Mouse (Mus musculus) neural tube, embryonic 11.5 days (tissue): ENCODE measurements around the gene Il2ra. TPM values are rescaled to one million over a fixed set of nuclear protein-coding genes. Genes with fewer than 3 reads are reported as not detected.
"Not testable (repeated sequence)": the region's sequence is repeated elsewhere in the genome, so short reads cannot be mapped to it uniquely, and the experiment has no call there.

Source experiments
- ATAC-seq: fragments of 200-750 bp; cut with Nextera tagmentation; 2 replicates; pipeline ENCODE4 v1.8.0; 2017; ENCODE audit warnings: moderate number of reproducible peaks, mild to moderate bottlenecking, moderate TSS enrichment, moderate library complexity; ENCODE audit not compliant: insufficient read depth, low FRiP score, low TSS enrichment
- DNase-seq: peaks from one replicate; pipeline ENCODE4 v3.0.0-alpha.2; 2015; ENCODE audit warnings: low spot score
- H3K27ac ChIP-seq: fragments of 300-500 bp; sonication (generic); 2 replicates; pipeline ENCODE4 v1.5.1; 2014; ENCODE audit warnings: low read depth, mild to moderate bottlenecking, low read length
- H3K27me3 ChIP-seq: fragments of 300-500 bp; sonication (generic); 2 replicates; pipeline ENCODE4 v1.6.1; 2014; ENCODE audit warnings: mild to moderate bottlenecking, low read length, mixed read lengths; ENCODE audit not compliant: control insufficient read depth, insufficient read depth
- H3K36me3 ChIP-seq: fragments of 300-500 bp; sonication (generic); 2 replicates; pipeline ENCODE4 v1.6.1; 2014; ENCODE audit warnings: mild to moderate bottlenecking, low read length, moderate library complexity, mixed read lengths; ENCODE audit not compliant: control insufficient read depth, insufficient read depth
- H3K4me1 ChIP-seq: fragments of 300-500 bp; sonication (generic); 2 replicates; pipeline ENCODE4 v1.6.1; 2014; ENCODE audit warnings: low read length, mixed read lengths; ENCODE audit not compliant: control insufficient read depth, insufficient read depth
- H3K4me2 ChIP-seq: fragments of 300-500 bp; sonication (generic); 2 replicates; pipeline ENCODE4 v1.6.1; 2014; ENCODE audit warnings: low read depth, mild to moderate bottlenecking, moderate library complexity
- H3K4me3 ChIP-seq: fragments of 300-500 bp; sonication (generic); 2 replicates; pipeline ENCODE4 v1.5.1; 2014; ENCODE audit warnings: low read depth, low read length
- H3K9ac ChIP-seq: fragments of 300-500 bp; sonication (generic); 2 replicates; pipeline ENCODE4 v1.6.1; 2014; ENCODE audit warnings: mild to moderate bottlenecking, low read length
- H3K9me3 ChIP-seq: fragments of 300-500 bp; sonication (generic); 2 replicates; pipeline ENCODE4 v1.6.1; 2016; ENCODE audit warnings: low read length; ENCODE audit not compliant: control insufficient read depth
- WGBS: fragments of 180-500 bp; shearing (Covaris S2); extraction: QIAGEN DNeasy Blood & Tissue Kit; methylation state at CpG from one replicate; pipeline ENCODE4 v1.1.7; 2014; 5-methylcytosine and 5-hydroxymethylcytosine counted together
- polyA plus RNA-seq: library from polyadenylated mRNA; unstranded; fragments of >200 nt; fragmentation: Nextera tagmentation; extraction: Ambion mirVana; gene quantifications from 2 replicates; pipeline ENCODE4 v1.2.1, GENCODE M21; 2014

The Il2ra gene
- not detected in 2 replicates for polyA plus RNA-seq

DNA sequence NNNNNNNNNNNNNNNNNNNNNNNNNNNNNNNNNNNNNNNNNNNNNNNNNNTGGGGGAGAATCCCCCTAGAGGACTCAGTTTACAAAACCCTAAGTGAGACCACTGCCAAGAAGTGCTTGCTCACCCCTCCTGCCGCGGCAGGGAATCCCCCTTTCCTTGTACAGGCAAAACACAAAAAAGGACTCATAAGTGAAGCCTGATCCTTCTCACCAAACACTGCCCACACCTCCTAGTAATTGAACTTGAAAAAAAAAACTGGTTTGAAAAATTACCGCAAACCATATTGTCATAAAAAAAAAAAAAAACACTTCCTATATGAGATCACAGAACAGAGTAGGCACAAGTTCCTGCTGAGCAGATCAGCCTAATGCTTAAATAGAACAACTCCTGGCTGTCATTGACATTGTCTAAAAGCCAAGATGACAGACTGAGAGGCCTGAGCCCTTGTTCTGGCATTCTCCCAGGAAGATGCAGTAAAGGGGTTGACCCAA lies at the start of gene Il2ra:
Il2ra (plus strand) TSS at position 357 of the 491 bp plus-strand sequence.
- H3K4me1 ChIP-seq: no peaks in the 10 kb centered on the region
- DNase-seq (no peak), ATAC-seq (no peak)
- H3K4me2 ChIP-seq: no peak within 1 kb of the TSS
- no peak within 1 kb of the TSS for H3K4me3 ChIP-seq
- H3K27me3 ChIP-seq: no peaks in the 10 kb centered on the region
- no peaks in the 10 kb centered on the region for H3K36me3 ChIP-seq
- WGBS: 94% methylated on average over 3 of the region's 3 CpGs
- H3K9ac ChIP-seq: no peak within 1 kb of the TSS
- no peak within 1 kb of the TSS for H3K27ac ChIP-seq
- no peaks in the 10 kb centered on the region for H3K9me3 ChIP-seq

DNA sequence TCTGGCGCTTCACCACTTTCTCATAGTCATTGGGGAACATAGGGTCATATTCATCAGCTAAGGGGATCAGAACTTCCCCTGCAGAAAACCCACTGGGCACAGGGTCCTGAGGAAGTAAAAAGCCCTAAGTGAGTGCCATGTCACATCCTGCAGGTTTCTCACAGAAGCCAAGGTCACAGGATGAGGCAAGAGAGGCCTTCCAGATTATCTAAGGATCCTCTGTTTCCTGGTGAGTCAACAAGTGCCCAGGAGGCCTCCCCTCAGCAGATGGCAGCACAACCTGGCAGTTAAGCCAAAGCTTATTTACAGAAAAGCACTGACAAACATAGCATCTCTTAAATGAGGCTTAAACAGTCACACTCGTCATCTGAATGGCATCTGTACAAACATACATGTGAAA lies 45.9 kb upstream of the Il2ra start:
- Histone ChIP-seq H3K9ac (no peak overlapping the region), H3K27ac (no peak overlapping the region), H3K9me3 (no peaks in the 10 kb centered on the region), H3K36me3 (peaks cover 22% of the 10 kb centered on the region), H3K27me3 (no peaks in the 10 kb centered on the region), H3K4me3 (no peak overlapping the region), H3K4me1 (peaks cover 2% of the 10 kb centered on the region; the same call in 1 of the 2 replicates), H3K4me2 (no peak overlapping the region)
- DNase-seq: no peak
- ATAC-seq: no peak
- WGBS: 87% methylated on average over 2 of the region's 2 CpGs

DNA sequence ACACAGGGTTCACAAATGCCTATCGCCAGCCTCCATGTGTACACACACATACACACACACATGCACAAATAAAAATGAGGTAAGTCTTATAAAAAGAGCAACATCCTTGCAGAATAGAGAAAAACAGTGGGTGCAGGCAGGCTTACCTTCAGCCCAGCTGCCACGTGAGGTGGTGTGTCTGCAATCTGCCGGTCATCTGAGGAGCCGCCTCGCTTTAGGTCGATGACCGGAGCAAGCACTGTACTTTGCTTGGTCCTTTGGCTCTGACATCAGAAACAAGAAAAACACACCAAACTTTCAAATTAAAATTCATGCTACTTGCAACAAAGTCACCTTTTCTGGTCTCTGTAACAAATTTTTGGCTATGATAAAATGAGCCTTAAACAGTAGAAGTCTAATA lies 44.7 kb upstream of the Il2ra start:
- Histone ChIP-seq H3K9ac (no peak overlapping the region), H3K27ac (no peak overlapping the region), H3K27me3 (no peaks in the 10 kb centered on the region), H3K4me3 (no peak overlapping the region), H3K4me2 (no peak overlapping the region), H3K9me3 (no peaks in the 10 kb centered on the region), H3K36me3 (peaks cover 19% of the 10 kb centered on the region), H3K4me1 (peaks cover 5% of the 10 kb centered on the region; the same call in 1 of the 2 replicates)
- DNase-seq: no peak
- no peak for ATAC-seq
- 95% methylated on average over 7 of the region's 7 CpGs for WGBS

DNA sequence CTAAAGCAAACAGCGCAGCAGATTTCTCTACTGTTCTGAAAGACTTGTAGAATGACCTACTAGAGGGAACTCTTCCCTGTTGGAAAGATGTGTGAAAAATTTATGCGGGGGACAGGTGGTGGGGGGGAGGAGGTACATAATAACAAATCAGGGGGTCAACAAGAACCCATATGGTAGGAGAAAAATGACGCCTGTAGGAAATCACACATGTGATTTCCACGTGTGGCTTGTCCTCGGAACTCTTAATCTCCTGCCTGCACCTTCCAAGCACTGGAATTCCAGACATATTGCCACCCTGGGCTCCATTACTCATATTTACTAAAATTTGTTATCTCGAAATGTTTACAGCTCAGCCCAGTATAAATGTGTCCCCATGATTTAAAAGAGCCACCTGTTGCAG lies 40.8 kb upstream of the Il2ra start:
- H3K4me2 ChIP-seq: peak overlapping the region; percentile 59
- no peak overlapping the region for H3K27ac ChIP-seq
- H3K4me1 ChIP-seq: peaks cover 5% of the 10 kb centered on the region; the same call in 1 of the 2 replicates
- DNase-seq: no peak
- WGBS: 88% methylated on average over 6 of the region's 6 CpGs
- ATAC-seq: no peak
- H3K36me3 ChIP-seq: peaks cover 3% of the 10 kb centered on the region
- H3K27me3 ChIP-seq: no peaks in the 10 kb centered on the region
- no peak overlapping the region for H3K9ac ChIP-seq
- peak overlapping the region; percentile 96 for H3K4me3 ChIP-seq
- H3K9me3 ChIP-seq: no peaks in the 10 kb centered on the region

DNA sequence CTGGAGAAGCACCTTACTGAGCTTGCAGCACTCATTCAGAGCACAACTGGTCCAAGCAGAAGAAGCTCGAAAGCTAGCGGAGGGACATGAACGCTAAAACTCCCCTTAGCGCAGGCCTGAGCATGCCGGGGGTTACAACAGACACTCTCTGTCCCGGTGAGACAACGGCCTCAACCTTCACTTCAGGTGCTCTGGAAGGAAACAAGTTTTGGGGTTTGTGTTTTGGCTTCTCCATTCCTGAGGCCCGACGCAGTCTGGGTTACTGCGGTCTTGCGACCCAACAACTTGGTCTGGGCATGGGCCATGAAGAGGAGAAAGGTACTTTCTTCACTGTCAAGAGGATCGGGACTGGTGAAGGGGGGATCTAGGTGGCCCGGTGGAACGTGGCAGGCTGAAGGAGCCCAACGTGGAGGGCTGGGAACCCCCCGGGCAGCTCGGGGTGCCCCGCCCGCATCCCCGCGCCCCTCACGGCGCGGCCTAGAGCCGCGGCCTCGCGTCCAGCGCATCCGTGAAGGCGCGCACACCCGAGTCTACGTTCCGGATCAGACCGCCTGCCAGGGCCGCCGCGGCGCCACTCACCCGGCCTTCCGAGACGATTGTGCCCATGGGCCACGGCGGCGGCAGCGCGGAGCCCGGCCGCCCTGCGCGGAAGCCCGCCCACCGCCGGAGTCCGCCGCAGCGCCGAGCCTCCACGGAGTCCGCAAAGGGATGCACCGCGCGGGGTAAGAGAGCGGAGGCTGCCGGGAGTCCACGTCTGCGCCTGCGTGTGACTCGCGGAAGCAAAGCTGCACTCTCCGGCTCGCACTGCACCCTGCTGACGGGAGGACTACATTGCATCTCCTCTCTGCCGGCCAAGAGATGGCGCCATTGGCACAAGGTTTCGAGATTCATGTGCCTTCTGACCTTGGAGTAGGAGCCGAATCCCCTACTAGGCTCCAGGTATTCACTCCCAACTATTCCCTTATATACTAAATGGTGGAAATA lies 39.8 kb upstream of the Il2ra start:
- Histone ChIP-seq H3K4me3 (peak overlapping the region; percentile 96), H3K4me1 (peaks cover 5% of the 10 kb centered on the region; the same call in 1 of the 2 replicates), H3K36me3 (peaks cover 2% of the 10 kb centered on the region), H3K4me2 (peak overlapping the region; percentile 59), H3K9me3 (no peaks in the 10 kb centered on the region), H3K27ac (no peak overlapping the region), H3K9ac (peak overlapping the region; percentile 99), H3K27me3 (no peaks in the 10 kb centered on the region)
- peak; percentile 98 for ATAC-seq
- under 1% methylated on average over 66 of the region's 78 CpGs for WGBS
- DNase-seq: peak; percentile 96

DNA sequence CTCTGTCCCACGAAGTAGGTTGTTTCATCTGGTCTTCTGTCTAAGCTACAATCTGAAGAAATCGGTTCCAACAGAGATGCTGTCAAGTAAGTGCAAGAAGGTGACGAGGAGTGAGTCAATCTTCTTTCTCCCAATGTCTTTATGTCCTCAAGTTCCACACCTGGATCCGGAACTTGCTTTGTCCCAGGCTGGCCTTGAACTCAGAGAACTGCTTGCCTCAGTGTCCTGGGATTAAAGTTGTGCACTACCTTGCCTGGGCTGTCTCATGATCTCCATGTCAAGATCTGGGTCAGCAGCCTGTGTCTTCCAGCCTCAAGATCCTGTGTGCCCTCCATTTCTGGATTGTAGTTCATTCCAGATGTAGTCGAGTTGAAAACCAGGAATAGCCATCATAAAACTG lies 38.6 kb upstream of the Il2ra start, which contains the start of gene Rbm17:
Rbm17 (minus strand) TSS at position 101 of the 400 bp plus-strand sequence.
- ATAC-seq: no peak
- H3K4me1 ChIP-seq: peaks cover 5% of the 10 kb centered on the region; the same call in 1 of the 2 replicates
- 87% methylated on average over 5 of the region's 5 CpGs for WGBS
- H3K9ac ChIP-seq: peak within 1 kb of the TSS; percentile 99
- H3K36me3 ChIP-seq: no peaks in the 10 kb centered on the region
- H3K4me2 ChIP-seq: peak within 1 kb of the TSS; percentile 59
- H3K27ac ChIP-seq: no peak within 1 kb of the TSS
- no peaks in the 10 kb centered on the region for H3K27me3 ChIP-seq
- no peak for DNase-seq
- H3K4me3 ChIP-seq: peak within 1 kb of the TSS; percentile 96
- H3K9me3 ChIP-seq: no peaks in the 10 kb centered on the region

DNA sequence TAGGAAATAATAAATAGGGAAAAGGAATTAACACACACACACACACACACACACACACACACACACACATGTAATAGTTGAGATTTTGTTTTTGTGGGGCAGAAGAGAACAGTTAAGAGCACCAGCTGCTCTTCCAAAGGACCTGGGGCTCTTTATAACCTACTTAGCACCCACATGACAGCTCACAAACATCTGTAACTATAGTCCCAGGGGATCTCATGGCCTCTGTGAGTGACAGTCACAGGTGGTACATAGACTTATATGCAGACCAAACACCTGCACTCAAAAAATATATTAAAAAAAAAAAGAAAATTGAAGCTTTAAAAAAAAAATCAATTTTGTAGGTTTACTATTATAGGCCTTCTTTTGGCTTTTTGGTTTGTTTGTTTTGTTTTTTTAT lies 37.7 kb upstream of the Il2ra start:
- no peak overlapping the region for H3K9ac ChIP-seq
- ATAC-seq: no peak

DNA sequence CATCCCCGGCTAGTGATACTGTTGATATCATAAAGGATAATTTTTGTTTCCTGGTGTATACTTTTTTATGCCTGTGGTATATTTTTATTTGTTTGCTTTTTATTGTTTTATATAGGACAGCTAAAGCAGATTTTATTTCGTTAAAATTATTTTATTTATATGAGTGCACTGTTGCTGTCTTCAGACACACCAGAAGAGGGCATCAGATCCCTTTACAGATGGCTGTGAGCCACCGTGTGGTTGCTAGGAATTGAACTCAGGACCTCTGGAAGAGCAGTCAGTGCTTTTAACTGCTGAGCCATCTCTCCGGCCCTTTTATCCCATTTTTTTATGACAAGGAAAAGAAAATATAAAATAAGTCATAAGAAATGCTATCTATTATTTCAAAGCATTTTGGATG lies 35.9 kb upstream of the Il2ra start:
- H3K4me2 ChIP-seq, DNase-seq, H3K4me1 ChIP-seq, H3K27me3 ChIP-seq, H3K4me3 ChIP-seq, H3K9ac ChIP-seq, H3K36me3 ChIP-seq, H3K27ac ChIP-seq, H3K9me3 ChIP-seq, ATAC-seq: not testable (repeated sequence)
- WGBS: 81% methylated on average over 4 of the region's 4 CpGs

More for the DNA sequence above, 37.7 kb upstream of the Il2ra start:
- DNase-seq: no peak
- H3K4me3 ChIP-seq: no peak overlapping the region
- H3K4me1 ChIP-seq: peaks cover 5% of the 10 kb centered on the region; the same call in 1 of the 2 replicates
- no peak overlapping the region for H3K27ac ChIP-seq
- H3K36me3 ChIP-seq: no peaks in the 10 kb centered on the region
- H3K4me2 ChIP-seq: no peak overlapping the region
- H3K9me3 ChIP-seq: no peaks in the 10 kb centered on the region
- H3K27me3 ChIP-seq: no peaks in the 10 kb centered on the region
